Mouse (Mus musculus) C2C12 (cell line): ENCODE results near the gene Krt83.

Experiments used
- CTCF ChIP-seq: IDR thresholded peaks from one replicate; pipeline ENCODE4 v1.5.1; 2011; ENCODE audit not compliant: control insufficient read depth, insufficient read depth, insufficient read length
- MAX ChIP-seq: IDR thresholded peaks from one replicate; pipeline ENCODE4 v1.6.1; 2011; ENCODE audit warnings: mild to moderate bottlenecking, control low read depth
- MYOD1 ChIP-seq: IDR thresholded peaks from one replicate; pipeline ENCODE4 v1.6.1; 2011; ENCODE audit warnings: low read depth; ENCODE audit not compliant: control insufficient read depth, insufficient read length

GRCm38 (mm10) chr15:101440837-101441236 is 50.5 kb downstream of the Krt83 start:
- TF ChIP-seq CTCF, result no peak
- no peak for TF ChIP-seq MAX
- no peak for TF ChIP-seq MYOD1
